Mouse (Mus musculus): Measurements from ENCODE around the gene Slirp. TPM values are rescaled to one million over a fixed set of nuclear protein-coding genes. Genes with fewer than 3 reads are reported as not detected.

Slirp gene
- polyA plus RNA-seq (2012; rRNA removed) = 21.4 and 21.7 TPM in 2 replicates

DNA sequence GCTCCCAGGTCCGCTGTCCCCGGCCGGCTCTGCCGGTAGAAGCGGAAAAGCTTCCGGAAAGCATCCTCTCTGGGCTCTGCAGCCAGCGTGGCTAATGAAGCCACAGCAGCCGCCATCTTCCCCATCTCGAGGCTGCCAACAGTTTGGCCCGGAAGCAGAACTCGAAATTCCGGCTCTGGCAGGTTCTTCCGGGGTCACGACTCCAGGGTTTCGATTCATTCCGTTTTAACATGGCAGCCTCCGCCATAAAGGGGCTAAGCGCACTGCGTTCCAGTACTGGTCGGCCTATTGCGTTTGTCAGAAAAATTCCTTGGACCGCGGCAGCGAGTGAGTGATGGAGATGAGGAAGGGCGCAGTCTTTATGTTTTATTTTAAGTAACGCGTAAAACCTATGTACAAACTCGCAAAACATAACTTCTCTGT lies at the start of gene Slirp, which contains the start of gene Alkbh1:
Slirp (plus strand) TSS at position 197 of the 423 bp plus-strand sequence.
Alkbh1 (minus strand) TSS at position 318 of the 423 bp plus-strand sequence.
- under 1% methylated on average over 28 of the region's 28 CpGs for WGBS
- peak; percentile 85 for DNase-seq (ENCODE audit: low read depth, low spot score)

DNA sequence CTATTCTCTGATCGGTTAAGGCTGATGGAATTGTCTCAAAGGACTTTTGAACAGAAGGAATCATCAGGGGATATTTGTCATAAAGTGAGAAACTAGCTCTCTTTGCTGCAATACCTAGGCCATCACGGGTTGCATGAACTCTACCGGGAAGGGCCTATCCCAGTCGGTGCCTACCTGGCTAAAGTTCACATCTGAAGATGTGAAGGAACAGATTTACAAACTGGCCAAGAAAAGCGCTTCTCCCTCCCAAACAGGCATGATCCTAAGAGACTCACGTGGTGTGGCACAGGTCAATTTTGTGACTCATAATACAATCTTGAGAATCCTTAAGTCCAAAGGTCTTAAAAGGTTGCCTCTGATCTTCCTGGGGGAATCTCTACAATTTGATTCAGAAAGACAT lies 49.4 kb upstream of the Slirp start:
- no peak for DNase-seq (ENCODE audit: low read depth, low spot score)

DNA sequence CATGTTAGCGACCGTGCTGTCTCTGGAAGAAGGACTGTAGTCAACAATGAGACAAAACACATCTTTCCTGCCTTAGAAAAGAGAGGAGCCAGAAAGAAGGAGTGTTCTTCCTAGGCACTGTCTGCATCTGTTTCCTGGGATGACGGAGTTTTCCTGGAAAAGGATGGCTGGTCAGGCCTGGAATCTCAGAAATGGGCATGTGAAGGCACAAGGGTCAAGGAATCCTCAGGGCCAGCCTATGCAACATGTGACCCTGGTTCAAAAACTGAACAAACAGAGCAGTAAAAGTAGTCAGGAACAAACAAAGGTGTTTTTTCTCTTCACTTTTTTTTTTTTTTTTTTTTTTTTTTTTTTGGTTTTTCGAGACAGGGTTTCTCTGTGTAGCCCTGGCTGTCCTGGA lies 46.6 kb upstream of the Slirp start:
- DNase-seq (ENCODE audit: low read depth, low spot score) = no peak
- 84% methylated on average over 3 of the region's 4 CpGs for WGBS

More for the DNA sequence above, 49.4 kb upstream of the Slirp start:
- WGBS = 42% methylated on average over 6 of the region's 6 CpGs

DNA sequence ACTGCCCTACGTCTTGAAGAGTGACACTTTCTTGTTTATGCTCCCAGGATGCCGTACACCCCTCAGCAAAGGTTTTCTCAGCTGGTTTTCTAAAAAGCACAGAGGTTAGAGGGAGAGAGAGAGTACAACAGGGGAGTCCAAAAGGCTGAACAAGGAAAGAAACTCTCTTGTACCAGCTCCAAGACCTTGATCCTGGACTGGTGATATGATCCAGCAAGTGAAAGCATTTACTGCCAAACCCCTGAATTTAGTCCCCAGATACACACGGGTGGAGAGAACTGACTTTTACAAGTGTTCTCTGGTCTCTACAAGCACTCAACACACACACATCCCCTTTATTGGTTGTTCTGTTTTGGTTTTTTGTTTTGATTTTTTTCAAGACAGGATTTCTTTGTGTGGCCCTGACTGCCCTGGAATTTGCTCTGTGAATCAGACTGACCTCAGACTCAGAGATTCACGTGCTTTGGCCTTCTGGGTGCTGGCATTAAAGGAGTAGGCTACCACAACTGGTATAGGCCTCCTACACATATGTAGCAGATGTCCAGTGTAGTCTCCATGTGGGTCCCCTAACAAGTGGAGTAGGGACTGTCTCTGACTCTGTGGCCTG lies 45.8 kb upstream of the Slirp start:
- WGBS = 46% methylated on average over 4 of the region's 4 CpGs
- DNase-seq (ENCODE audit: low read depth, low spot score) = no peak

DNA sequence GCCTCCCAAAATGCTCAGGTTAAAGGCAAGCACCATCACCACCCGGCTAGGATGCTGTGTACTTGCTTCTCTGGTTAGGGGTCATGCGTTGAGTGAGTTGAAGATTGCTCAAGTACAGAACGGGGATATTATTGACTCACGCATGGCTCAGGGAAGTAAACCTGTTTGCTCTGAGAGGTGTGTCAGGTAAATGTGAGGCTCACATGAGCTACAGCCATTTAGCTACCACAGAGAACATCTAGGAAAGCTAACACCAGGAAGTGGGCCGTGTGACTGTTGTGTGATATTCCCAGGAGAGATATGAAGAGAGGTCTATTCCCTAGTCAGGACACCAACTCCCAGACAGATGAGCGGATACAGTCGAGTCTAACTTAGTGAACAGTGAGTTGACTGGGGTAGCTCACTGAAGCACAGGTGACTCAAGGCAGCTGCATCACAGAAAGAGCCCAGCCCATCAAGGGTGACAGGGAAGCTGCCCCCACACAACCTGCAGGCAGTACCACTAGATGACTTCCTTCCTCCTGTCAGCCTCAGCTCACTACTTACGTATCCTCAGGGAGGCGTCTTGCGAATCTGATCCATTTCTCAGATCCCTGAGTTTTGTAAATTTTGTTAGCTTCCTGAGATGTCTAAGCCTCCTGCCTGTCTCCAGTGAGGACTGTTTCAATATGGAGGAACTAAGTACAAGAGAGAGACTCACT lies 44.4 kb upstream of the Slirp start:
- DNase-seq (ENCODE audit: low read depth, low spot score) = no peak
- 30% methylated on average over 10 of the region's 10 CpGs for WGBS

DNA sequence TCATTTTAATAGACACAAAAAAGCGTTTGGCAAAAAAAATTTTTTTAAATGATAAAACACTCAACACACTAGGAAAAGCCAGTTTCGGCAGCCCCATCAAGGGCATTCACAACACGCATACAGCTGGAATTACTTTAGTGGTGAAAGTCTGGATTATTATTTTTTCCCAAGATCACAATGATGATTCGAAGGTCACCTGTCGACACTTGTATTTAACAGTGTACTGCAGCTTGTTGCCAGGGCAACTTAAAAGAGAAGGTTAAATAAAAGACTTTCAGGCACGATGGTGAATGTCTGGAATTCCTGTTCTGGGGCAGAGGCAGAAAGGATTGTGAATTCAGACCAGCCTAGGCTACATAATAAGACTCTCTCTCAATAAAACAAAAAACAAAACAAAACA lies 41.8 kb upstream of the Slirp start:
- WGBS = 67% methylated on average over 6 of the region's 6 CpGs
- no peak for DNase-seq (ENCODE audit: low read depth, low spot score)

DNA sequence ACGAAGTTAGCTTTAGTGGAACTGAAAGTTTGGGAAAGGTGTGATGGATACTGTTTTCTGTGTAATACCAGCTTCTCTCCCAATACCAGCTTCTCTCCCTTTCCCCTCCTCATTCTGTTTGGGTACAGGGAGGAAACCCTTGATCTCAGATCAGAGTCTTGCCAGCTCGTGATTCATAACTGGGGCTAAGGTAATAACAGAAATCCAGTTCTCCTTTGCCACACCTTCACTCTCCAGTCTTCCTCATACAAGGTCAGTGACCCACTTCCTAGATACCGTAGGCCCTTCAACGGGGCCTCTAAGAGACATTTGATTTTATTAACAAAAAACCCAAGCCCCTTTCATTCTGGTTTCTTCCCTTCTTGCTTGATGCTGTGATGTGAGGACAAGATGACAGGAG lies 38.5 kb upstream of the Slirp start:
- WGBS = 37% methylated on average over 4 of the region's 4 CpGs
- peak; percentile 85 for DNase-seq (ENCODE audit: low read depth, low spot score)

DNA sequence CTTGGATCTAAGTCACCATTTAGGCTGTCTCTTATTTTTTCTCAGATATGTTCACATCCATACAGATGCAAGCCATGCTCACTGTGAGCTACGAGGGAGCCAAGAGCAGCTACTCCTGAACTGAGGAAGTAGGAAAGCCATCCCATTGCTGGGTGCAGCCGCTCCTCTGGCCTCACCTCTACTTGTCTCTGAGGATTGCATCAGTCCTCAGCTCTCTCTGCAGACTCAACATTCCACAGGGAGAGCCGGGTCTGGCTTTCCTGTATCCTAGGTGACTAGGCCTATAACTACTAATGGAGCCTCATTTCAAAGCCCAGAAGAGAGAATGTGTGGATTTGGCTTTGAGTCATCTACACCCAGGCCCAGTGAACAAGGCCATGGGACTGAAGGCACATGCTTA lies 38.0 kb upstream of the Slirp start:
- 27% methylated on average over 3 of the region's 3 CpGs for WGBS
- no peak for DNase-seq (ENCODE audit: low read depth, low spot score)

DNA sequence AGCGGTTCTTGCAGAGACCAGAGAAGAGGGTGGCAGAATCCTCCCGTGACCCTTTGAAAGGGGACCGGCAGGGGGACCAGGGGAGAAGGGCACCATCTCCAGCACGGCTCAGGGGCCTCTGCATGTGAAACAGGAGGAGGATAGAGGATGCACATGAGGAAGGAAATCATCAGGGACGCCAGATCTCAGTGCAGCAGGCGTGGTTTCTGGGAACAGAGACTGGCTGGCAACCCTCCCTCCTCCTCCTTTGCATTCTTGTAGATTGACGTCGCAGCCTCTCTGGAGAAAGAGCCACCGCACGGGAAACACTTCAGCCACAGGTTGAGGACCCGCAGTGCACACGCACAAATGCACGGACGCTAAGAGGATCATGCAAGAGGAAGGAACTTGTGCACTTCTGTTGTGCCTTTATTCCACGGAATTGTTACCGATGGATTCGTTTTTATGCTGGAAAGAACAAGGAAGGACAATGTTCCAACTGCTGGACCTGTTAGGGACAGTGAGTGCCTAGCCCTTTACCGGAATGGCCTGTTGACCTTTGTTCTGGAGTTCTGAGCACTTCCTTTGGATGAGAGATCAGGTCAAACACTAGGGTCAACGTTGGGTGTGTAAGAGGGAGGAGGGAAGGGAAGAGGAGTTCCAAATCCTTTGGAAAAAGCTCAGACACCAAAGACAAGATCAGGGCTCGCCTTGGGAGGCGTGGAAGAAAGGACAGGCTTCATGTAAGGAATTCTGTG lies 35.7 kb upstream of the Slirp start:
- DNase-seq (ENCODE audit: low read depth, low spot score) = peak; percentile 70
- 12% methylated on average over 21 of the region's 21 CpGs for WGBS

DNA sequence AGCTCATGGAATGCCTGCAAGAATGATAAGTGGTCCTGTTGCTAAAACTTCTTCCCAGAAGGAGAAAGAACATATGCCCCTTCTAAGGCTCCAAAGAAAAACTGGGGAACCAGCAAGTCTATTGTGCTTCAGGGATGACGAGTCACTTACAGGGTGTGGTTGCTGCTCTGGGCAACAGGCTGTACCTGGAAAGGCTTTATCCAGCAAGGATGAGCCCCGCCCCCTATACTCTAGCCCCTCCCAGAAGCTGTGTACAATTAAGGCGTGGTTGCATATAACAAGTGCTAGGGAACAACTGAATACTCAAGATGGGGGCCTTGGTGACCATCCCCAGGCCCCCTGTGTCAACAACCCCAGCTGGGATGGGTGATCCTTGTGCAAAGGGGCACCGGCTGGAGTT lies 34.6 kb upstream of the Slirp start:
- DNase-seq (ENCODE audit: low read depth, low spot score) = peak; percentile 78
- 38% methylated on average over 4 of the region's 4 CpGs for WGBS

DNA sequence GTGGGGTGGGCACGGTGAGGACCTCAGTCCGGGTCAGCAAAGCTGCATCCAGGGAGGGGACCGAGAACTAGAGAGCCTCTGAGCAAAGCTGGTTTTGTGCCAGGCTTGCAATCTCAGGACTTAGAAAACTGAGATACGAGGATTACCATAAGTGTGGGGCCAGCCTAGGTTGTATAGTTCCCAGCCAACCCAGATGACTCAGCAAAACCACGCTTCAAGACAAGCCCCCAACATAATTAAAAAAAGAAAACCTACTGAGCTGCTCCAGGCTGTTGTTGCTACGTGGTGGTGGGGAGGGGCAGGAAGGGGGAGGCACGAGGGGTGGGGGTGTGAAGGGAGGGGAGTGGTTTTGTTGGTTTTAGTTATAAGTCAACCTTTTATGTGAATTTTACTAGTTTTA lies 32.7 kb upstream of the Slirp start:
- 10% methylated on average over 7 of the region's 7 CpGs for WGBS

DNA sequence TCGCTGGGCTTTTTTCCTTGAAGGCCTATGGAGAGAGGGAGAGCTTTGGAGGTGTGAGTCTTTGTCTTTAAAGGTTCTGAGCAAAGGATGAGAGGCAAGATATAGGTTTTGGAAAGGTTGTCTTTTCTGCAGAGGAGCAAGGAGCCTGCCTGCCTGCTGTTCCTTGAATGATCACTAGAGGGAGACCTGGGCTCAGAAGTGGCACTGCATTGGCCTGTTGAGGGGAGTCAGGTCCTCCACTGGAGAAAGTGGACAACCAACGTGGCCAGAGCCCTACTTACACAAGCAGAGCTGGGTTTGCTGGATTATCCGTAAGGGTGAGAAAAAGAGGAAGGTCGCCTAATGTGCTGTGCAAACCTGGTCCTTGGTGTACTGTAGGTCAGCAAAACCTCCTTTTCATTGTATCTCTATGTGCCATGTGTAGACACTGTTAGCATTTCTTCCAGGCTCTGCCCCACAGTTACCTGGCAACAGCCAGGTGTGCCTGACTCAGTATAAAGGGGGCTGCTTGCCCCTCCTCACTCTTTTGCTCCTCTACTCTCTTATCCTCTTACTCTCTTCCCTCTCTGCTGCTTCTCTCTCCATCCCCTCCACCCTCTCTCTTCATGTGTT lies 30.4 kb upstream of the Slirp start:
- WGBS = 21% methylated on average over 4 of the region's 4 CpGs
- DNase-seq (ENCODE audit: low read depth, low spot score) = no peak

More for the DNA sequence above, 32.7 kb upstream of the Slirp start:
- DNase-seq (ENCODE audit: low read depth, low spot score) = no peak

DNA sequence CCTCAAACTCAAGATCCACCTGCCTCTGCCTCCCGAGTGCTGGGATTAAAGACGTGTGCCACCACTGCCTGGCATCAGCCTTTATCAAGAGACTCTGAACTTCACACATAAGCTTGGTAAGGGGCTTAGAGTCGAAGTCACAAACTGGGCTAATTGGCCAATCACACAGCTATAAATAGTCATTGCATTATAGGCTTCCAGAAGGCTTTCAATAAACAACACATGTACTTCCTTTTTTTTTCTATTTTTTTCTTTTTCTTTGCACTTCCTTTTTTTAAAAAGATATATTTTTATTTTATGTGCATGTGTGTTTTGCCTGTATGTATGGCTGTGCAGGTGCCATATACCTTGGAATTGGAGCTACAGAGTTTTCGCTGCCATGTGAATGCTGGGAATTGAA lies 28.3 kb upstream of the Slirp start:
- no peak for DNase-seq (ENCODE audit: low read depth, low spot score)
- 74% methylated on average over 4 of the region's 4 CpGs for WGBS

DNA sequence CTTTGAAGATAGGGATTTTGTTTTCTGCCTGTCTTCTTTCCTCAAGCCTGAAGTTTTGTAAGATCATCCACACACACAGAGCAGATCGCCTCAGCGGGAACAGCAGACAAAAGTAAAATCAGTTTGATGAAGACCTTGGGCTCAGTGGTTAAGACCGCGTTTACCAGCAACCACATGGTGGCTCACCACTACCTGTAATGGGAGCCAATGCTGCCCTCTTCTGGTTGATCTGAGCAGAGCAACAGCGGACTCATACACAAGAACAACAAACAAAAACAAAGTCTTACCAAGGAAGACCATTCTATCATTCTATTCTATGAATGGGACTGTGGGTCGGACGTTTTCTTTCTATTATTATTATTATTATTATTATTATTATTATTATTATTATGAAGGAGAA lies 27.0 kb upstream of the Slirp start:
- 18% methylated on average over 7 of the region's 7 CpGs for WGBS
- DNase-seq (ENCODE audit: low read depth, low spot score) = no peak

DNA sequence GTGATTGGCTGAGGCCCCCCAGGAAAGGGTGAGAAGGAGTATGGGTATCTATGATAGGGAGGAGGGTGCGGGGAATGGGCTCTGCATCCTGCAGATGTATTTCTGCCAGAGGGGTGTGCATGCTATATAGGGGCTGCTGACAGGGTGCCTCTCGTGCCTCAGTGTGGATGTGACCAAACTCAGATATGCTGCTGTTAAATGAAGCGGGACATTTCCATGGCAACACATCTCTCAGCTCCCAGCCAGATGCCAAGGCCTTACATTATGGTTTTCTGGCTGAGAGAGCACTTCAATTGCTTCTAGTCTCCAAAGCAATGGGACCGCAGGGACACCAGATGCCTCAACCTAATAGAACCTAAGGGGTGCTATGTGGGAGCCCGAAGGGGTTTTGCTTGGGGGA lies 24.8 kb upstream of the Slirp start:
- WGBS = 79% methylated on average over 5 of the region's 5 CpGs
- no peak for DNase-seq (ENCODE audit: low read depth, low spot score)

DNA sequence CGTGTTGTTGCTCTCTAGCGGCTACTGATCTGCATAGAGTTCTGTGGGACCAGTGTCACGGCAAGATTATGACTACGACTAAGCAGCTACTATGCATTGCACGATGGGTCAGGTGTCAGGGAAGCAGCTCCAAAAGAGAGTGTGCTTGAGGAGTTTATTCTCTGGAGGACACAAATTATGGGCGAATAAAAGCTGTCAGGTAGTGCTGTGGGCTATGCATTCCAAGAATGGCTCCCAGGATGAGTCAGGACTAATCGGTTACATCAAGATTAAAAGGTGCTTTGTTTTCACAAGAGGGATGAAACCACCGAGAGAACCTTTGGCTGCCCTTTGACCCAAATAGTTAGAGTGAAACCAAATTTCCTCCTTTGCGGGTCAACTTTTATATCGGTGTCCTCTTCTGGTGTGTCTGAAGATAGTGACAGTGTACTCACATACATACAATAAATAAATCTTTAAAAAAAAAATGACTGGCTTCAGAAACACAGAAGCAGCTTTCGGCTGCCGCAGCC lies 23.7 kb upstream of the Slirp start:
- WGBS = 41% methylated on average over 12 of the region's 12 CpGs
- DNase-seq (ENCODE audit: low read depth, low spot score) = no peak

DNA sequence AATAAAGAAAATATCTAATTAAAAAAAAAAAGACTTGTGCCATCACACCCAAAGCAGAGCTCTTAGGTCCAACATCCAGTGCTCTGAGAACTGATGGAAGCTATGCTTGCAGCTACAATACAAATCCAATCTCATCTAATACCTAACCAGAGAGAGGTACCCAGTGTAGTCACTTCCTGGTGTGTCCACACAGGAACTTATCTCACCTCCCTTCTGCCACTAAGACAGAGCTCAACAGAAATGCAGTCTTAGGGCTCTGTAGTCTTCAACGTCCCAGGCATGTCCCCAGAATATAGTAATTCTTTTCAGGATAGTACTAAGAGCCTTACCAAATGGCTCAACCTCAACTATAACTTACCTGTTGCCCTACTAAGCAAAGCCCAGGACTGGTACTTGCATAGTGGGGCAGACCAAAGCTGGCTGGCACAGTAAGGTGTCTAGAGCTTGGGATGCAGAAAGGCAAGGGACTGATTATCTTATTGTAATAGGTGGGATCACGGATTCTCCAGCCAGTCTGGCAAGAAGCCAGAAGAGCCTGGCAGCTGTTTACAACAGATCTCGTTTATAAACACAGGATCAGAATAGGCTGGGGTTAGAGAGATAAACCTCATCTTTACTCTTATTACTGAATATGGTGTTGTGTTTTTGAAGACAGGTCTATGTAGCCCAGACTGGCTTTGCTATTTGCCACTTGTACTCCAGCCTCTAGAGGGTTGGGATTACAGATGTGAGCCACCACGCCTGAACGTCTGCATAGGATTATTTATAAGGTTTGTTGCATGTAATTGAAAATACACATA lies 21.8 kb upstream of the Slirp start:
- no peak for DNase-seq (ENCODE audit: low read depth, low spot score)
- WGBS = 51% methylated on average over 5 of the region's 5 CpGs

DNA sequence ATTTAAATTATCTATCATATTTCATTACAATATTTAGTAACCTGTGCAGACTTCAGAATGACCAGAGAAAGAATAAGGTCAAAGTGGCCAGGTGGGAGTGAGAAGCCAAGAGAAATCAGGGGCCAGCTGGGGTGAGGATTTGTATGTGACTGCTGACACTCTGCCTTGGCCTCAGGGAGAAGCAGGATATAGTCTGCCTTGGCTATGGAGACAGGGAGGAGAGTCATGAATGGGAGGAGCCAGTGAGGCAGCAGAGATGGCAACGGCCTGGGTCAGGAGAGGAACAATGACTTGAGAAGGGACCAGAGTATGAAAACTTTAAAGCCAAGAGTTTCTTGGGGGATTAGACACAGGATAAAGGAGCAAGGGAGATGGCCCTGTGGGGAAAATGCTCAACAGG lies 20.0 kb upstream of the Slirp start:
- 39% methylated on average over 1 of the region's 1 CpGs for WGBS
- no peak for DNase-seq (ENCODE audit: low read depth, low spot score)

DNA sequence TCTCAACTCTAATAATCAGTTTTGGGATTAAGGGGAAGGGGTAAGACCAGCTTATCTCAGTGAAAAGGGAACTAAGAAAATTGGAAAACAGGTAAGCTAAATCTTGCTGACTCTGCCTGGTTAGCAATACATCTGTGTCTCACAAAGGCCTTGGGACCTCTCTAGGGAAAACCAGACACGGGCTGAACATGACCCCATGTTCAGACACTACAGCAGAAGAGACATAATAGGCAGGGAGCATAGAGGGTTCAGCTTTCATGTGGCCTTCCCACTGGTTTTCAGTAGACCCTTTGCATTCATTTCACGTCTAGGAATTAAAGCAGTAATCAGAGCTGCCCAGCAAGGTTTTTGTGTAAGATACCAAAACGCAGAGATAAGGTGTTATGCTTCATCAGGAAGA lies 19.2 kb upstream of the Slirp start:
- WGBS = 64% methylated on average over 3 of the region's 3 CpGs
- DNase-seq (ENCODE audit: low read depth, low spot score) = no peak

Data from large intestine, adult 2 months (tissue).